Mouse (Mus musculus): ENCODE results near the gene Retreg3. TPM values are rescaled to one million over a fixed set of nuclear protein-coding genes. Genes with fewer than 3 reads are reported as not detected.

Retreg3 gene
- polyA plus RNA-seq, 1 experiment: 57.8 TPM

GRCm38 (mm10) chr11:101082208-101083082 lies 37.2 kb downstream of the Retreg3 start, which contains the start of gene Coasy:
TSS of gene Coasy (plus strand) at chr11:101082565.
- peak within 1 kb of the TSS; percentile 89 for H3K27ac ChIP-seq (ENCODE audit: insufficient read depth, low read length)
- peak; percentile 82 to 87 for DNase-seq (ENCODE audit: low read depth in 1 of 2, low spot score in 2 of 2)
- peaks cover 12% of the 10 kb centered on the region; the same call in 1 of the 2 replicates for H3K4me1 ChIP-seq (ENCODE audit: control insufficient read depth, insufficient read depth, insufficient read length)
- peaks cover 6% of the 10 kb centered on the region for H3K27me3 ChIP-seq (ENCODE audit: control insufficient read depth, insufficient read depth, low read length)
- peak; percentile 17; the same call in 1 of the 2 replicates for TF ChIP-seq CTCF (IDR thresholded peaks at IDR 0.05; ENCODE audit: extremely low read depth, insufficient read depth, insufficient read length, insufficient replicate concordance)
- TF ChIP-seq POLR2A (IDR thresholded peaks at IDR 0.05; ENCODE audit: low read depth, low read length): peak; percentile 67
- peaks cover 2% of the 10 kb centered on the region; the same call in 1 of the 2 replicates for H3K36me3 ChIP-seq (ENCODE audit: control insufficient read depth, insufficient read depth, low read length)
- peak within 1 kb of the TSS; percentile 84 for H3K4me3 ChIP-seq (ENCODE audit: extremely low read depth, insufficient read depth, insufficient read length)
- under 1% methylated on average over 51 of the region's 51 CpGs for WGBS

- 18% methylated on average over 10 of the region's 10 CpGs for WGBS
Measured at GRCm38 (mm10) chr11:101081659-101082058, 38.0 kb downstream of the Retreg3 start.

GRCm38 (mm10) chr11:101080421-101080820 lies 39.3 kb downstream of the Retreg3 start:
- TF ChIP-seq POLR2A (IDR thresholded peaks at IDR 0.05; ENCODE audit: low read depth, low read length) (no peak), CTCF (IDR thresholded peaks at IDR 0.05; ENCODE audit: extremely low read depth, insufficient read depth, insufficient read length, insufficient replicate concordance) (no peak)
- H3K4me3 ChIP-seq (ENCODE audit: extremely low read depth, insufficient read depth, insufficient read length): no peak overlapping the region
- DNase-seq (ENCODE audit: low read depth in 1 of 2, low spot score in 2 of 2): no peak
- peaks cover 6% of the 10 kb centered on the region for H3K27me3 ChIP-seq (ENCODE audit: control insufficient read depth, insufficient read depth, low read length)
- peaks cover 4% of the 10 kb centered on the region; the same call in 1 of the 2 replicates for H3K4me1 ChIP-seq (ENCODE audit: control insufficient read depth, insufficient read depth, insufficient read length)
- no peak overlapping the region for H3K27ac ChIP-seq (ENCODE audit: insufficient read depth, low read length)
- 90% methylated on average over 5 of the region's 5 CpGs for WGBS
- H3K36me3 ChIP-seq (ENCODE audit: control insufficient read depth, insufficient read depth, low read length): peaks cover 12% of the 10 kb centered on the region

More at GRCm38 (mm10) chr11:101081659-101082058, 38.0 kb downstream of the Retreg3 start:
- H3K27me3 ChIP-seq (ENCODE audit: control insufficient read depth, insufficient read depth, low read length): peaks cover 6% of the 10 kb centered on the region
- no peak for TF ChIP-seq CTCF (IDR thresholded peaks at IDR 0.05; ENCODE audit: extremely low read depth, insufficient read depth, insufficient read length, insufficient replicate concordance)
- no peak for TF ChIP-seq POLR2A (IDR thresholded peaks at IDR 0.05; ENCODE audit: low read depth, low read length)
- peak overlapping the region; percentile 89 for H3K27ac ChIP-seq (ENCODE audit: insufficient read depth, low read length)
- peaks cover 11% of the 10 kb centered on the region; the same call in 1 of the 2 replicates for H3K4me1 ChIP-seq (ENCODE audit: control insufficient read depth, insufficient read depth, insufficient read length)
- H3K36me3 ChIP-seq (ENCODE audit: control insufficient read depth, insufficient read depth, low read length): peaks cover 8% of the 10 kb centered on the region
- peak overlapping the region; percentile 72; the same call in 1 of the 2 replicates for H3K4me3 ChIP-seq (ENCODE audit: extremely low read depth, insufficient read depth, insufficient read length)
- no peak for DNase-seq (ENCODE audit: low read depth in 1 of 2, low spot score in 2 of 2)

- Histone ChIP-seq H3K4me3 (ENCODE audit: extremely low read depth, insufficient read depth, insufficient read length) (no peak overlapping the region), H3K27me3 (ENCODE audit: control insufficient read depth, insufficient read depth, low read length) (peaks cover 6% of the 10 kb centered on the region)
- 8% methylated on average over 27 of the region's 27 CpGs for WGBS
Measured at GRCm38 (mm10) chr11:101079746-101080145, 39.9 kb downstream of the Retreg3 start.

GRCm38 (mm10) chr11:101078121-101078520 lies 41.6 kb downstream of the Retreg3 start, which contains the start of gene Hsd17b1:
TSS of gene Hsd17b1 (plus strand) at chr11:101078411.
- WGBS: 87% methylated on average over 9 of the region's 9 CpGs

More at GRCm38 (mm10) chr11:101079746-101080145, 39.9 kb downstream of the Retreg3 start:
- no peak for TF ChIP-seq POLR2A (IDR thresholded peaks at IDR 0.05; ENCODE audit: low read depth, low read length)
- TF ChIP-seq CTCF (IDR thresholded peaks at IDR 0.05; ENCODE audit: extremely low read depth, insufficient read depth, insufficient read length, insufficient replicate concordance): no peak
- Histone ChIP-seq H3K36me3 (ENCODE audit: control insufficient read depth, insufficient read depth, low read length) (peaks cover 10% of the 10 kb centered on the region), H3K4me1 (ENCODE audit: control insufficient read depth, insufficient read depth, insufficient read length) (peaks cover 4% of the 10 kb centered on the region; the same call in 1 of the 2 replicates), H3K27ac (ENCODE audit: insufficient read depth, low read length) (no peak overlapping the region)
- no peak for DNase-seq (ENCODE audit: low read depth in 1 of 2, low spot score in 2 of 2)

GRCm38 (mm10) chr11:101071810-101072428 lies 47.8 kb downstream of the Retreg3 start:
- Histone ChIP-seq H3K27ac (ENCODE audit: insufficient read depth, low read length) (no peak overlapping the region), H3K4me3 (ENCODE audit: extremely low read depth, insufficient read depth, insufficient read length) (no peak overlapping the region), H3K4me1 (ENCODE audit: control insufficient read depth, insufficient read depth, insufficient read length) (peaks cover 6% of the 10 kb centered on the region), H3K36me3 (ENCODE audit: control insufficient read depth, insufficient read depth, low read length) (peaks cover 6% of the 10 kb centered on the region), H3K27me3 (ENCODE audit: control insufficient read depth, insufficient read depth, low read length) (no peaks in the 10 kb centered on the region)
- WGBS: 93% methylated on average over 14 of the region's 14 CpGs
- TF ChIP-seq POLR2A (IDR thresholded peaks at IDR 0.05; ENCODE audit: low read depth, low read length): no peak
- no peak for TF ChIP-seq CTCF (IDR thresholded peaks at IDR 0.05; ENCODE audit: extremely low read depth, insufficient read depth, insufficient read length, insufficient replicate concordance)
- DNase-seq (ENCODE audit: low read depth in 1 of 2, low spot score in 2 of 2): no peak

More at GRCm38 (mm10) chr11:101078121-101078520, 41.6 kb downstream of the Retreg3 start, which contains the start of gene Hsd17b1:
- peaks cover under 1% of the 10 kb centered on the region; the same call in 1 of the 2 replicates for H3K4me1 ChIP-seq (ENCODE audit: control insufficient read depth, insufficient read depth, insufficient read length)
- DNase-seq (ENCODE audit: low read depth in 1 of 2, low spot score in 2 of 2): no peak
- no peak within 1 kb of the TSS for H3K27ac ChIP-seq (ENCODE audit: insufficient read depth, low read length)
- no peak within 1 kb of the TSS for H3K4me3 ChIP-seq (ENCODE audit: extremely low read depth, insufficient read depth, insufficient read length)
- peaks cover 6% of the 10 kb centered on the region for H3K27me3 ChIP-seq (ENCODE audit: control insufficient read depth, insufficient read depth, low read length)
- H3K36me3 ChIP-seq (ENCODE audit: control insufficient read depth, insufficient read depth, low read length): peaks cover 10% of the 10 kb centered on the region
- TF ChIP-seq CTCF (IDR thresholded peaks at IDR 0.05; ENCODE audit: extremely low read depth, insufficient read depth, insufficient read length, insufficient replicate concordance) (no peak), POLR2A (IDR thresholded peaks at IDR 0.05; ENCODE audit: low read depth, low read length) (no peak)
